Mouse (Mus musculus): Measurements from ENCODE around the gene Pomgnt2. TPM values are rescaled to one million over a fixed set of nuclear protein-coding genes. Genes with fewer than 3 reads are reported as not detected.

The Pomgnt2 gene
- total RNA-seq, 2 experiments from 2014 or later: 38.1 to 40.7 TPM

DNA sequence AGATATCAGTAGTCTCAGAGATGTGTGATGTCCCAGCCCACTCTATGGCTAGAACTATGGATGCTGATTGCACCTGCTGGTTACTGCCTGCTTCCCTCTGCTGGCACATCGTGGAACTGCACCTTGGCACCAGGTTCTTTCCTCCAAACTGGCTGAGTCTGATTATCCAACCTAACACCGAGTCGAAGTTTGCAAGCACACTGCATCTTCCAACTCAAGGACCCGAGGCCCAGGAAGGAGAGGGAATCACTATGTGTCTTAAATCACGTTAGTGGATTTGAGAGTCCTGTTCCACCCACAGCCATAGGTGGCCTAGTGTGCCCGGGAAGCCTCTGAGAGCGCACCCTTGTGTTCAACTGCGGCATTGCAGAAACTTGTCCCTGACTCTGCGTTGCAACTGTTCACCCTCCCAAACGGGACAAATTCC is 17.3 kb upstream of the Pomgnt2 start:
- peak; percentile 72 to 90 for DNase-seq (ENCODE audit: extremely low spot score in 1 of 2, low spot score in 1 of 2)

- no peak for DNase-seq (ENCODE audit: extremely low spot score in 1 of 2, low spot score in 1 of 2)
Observed at GRCm38 (mm10) chr9:122013629-122014028, 16.7 kb upstream of the Pomgnt2 start.

DNA sequence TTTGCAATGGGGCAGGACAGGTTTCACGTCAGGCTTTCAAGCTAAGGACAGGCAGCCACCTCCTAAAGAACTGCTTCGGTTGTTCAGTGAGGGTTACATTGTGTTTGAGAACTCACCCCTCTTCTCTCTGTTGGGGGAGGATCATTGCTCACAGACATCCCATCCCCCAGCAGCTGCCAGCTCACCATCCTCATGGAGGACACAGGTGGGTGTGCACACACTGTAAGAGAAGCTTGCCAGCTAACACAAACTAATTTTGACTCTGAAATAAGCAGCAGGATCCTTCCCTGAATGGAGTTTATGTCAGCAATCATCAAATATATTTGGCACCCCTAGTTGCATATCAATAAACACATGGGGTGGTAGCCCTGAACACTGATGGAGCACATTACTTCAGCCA is 15.9 kb upstream of the Pomgnt2 start:
- no peak for DNase-seq (ENCODE audit: extremely low spot score in 1 of 2, low spot score in 1 of 2)

DNA sequence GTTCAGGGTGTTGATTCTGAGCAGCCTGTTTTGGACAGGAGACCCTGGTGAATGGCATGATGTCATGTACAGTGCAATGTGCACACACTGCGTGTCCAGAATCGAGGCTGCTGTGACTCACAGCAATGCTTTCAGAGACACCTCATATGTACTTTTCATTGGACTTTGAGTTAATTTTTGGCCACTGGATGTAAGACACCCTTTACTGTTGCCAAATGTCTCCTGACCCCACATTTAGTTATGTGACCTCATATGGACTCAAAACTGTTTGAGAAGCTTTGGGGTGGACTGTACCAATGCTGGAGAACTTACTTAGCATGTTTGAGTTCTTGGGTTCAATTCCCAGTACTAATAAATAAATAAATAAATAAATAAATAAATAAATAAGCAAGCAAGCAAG is 13.8 kb upstream of the Pomgnt2 start:
- no peak for DNase-seq (ENCODE audit: extremely low spot score in 1 of 2, low spot score in 1 of 2)

GRCm38 (mm10) chr9:122008876-122009275 is 12.0 kb upstream of the Pomgnt2 start:
- no peak for DNase-seq (ENCODE audit: extremely low spot score in 1 of 2, low spot score in 1 of 2)

DNA sequence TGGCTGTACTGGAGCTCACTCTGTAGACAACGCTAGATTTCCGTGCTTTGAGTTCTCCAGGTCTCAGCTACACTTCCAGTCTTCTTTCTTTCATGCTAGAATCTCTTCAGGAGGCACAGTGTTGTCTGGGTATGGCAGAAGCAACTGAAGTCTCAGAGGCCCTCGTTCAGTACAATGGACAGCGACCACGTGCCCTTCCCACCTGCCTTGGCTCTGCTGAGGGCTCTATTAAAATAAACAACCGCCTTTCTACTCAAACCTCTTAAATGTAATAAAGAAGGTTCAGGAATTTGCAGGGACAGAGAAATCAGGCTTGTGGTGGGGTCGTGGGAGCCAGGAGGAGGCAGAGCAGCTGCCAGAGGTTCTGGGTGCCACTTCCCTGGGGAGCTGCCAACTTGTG is 9.7 kb upstream of the Pomgnt2 start:
- peak in 1 of 2 experiments; percentile 42 for DNase-seq (ENCODE audit: extremely low spot score in 1 of 2, low spot score in 1 of 2)

DNA sequence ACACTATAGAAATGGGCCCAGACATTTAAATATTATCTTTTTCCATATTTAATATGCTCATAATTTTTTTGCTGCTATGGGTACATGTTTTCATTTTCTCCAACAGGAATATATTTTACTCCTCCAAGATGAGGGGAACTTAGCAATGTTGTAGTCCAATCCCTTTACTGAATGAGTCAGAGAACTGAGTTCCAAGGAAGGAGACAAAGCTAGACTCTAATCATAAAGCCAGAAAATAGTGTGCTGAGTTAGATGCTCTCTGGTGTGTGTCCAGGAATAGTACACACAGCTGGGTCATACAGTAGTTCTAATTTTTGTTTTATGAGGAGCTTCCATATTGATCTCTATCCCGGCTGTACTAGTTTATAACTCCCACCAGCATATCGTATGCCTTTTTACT is 9.3 kb upstream of the Pomgnt2 start:
- no peak for DNase-seq (ENCODE audit: extremely low spot score in 1 of 2, low spot score in 1 of 2)

DNA sequence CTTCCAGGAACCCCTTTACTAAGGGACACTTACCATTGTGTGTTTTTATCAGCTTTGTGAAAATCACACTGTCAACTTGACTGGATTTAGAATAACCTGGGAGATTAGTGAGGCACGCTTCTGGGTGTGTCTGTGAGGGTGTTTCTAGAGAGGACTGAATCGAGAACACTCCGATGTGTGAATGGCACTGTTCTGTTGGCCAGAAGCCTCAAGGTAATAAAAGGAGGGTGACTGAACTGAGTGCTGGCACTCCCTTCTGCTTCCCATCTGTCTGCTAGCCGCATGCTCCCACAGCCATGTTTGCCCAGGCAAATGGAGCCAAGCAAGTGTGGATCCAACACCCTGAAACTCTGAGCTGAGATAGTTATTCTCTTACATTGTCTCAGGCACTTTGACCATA is 1.1 kb upstream of the Pomgnt2 start:
- no peak for DNase-seq (ENCODE audit: extremely low spot score in 1 of 2, low spot score in 1 of 2)

DNA sequence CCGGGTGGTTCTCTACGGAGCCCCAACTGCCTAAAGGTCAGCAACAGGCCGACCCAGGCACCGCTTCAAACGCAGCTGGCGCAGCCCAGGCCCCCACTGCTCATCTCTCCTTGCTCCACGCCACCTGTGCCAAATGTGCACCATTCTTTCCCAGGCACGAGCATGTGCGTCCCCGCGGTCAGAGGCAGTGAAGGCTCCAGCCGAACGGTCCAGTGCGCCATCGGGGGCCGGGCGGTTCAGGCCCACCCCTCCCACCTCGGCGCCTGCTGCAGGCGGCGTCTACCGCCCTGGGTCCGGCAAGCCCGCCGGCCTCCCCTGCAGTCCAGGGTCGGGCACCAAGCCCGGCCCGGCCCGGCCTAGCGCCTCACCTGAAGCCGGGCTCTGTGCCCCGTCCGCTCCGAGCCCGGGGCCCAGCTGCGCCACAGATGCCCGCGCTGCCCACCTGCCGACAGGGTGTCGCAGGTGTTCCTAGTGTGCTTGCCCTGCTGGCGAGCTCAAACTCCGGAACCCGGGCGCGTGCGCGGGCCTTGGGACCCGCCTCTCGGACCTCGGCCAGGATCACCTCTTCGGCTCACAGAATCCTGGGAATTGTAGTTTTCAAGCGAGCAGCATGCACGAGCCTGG is 1.3 kb downstream of the Pomgnt2 start:
- DNase-seq (ENCODE audit: extremely low spot score in 1 of 2, low spot score in 1 of 2): peak; percentile 78 to 85

DNA sequence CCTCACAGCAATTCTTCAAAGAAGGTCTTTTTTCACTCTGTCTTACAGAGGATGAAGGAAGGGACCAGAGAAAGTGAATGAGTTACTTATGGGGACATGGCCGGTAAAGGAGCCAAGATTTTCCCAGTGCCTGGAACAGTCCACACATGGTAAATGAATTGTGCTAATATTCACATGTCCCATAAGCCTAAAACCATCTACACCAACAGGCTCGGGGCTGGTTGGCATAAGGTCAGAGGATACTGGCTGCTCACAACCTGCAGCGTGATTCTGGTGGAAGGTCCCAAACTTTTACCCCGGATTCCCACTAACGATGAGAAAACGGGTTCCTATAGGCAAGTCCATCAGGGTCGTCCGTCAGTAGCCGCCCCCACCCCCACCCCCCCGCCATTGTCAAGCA is 1.8 kb downstream of the Pomgnt2 start:
- no peak for DNase-seq (ENCODE audit: extremely low spot score in 1 of 2, low spot score in 1 of 2)

DNA sequence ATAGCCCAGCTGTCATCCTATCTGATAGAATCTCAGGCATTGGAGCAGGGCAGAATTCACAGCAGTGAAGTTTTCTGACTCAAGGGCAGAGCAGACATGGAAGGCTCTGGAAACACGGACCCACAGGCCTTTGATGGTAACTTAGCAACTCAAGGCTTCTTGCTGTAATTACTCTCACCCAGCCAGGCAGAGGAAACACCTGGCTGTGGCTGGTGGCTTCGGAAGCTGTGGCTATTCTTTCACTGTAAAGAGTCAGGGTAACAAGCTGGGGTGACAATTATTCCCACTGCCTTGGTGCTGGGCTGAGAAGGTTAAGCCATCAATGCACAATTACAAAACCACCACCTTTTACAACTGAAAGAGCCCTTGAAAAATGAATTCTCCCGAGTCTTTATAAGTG is 3.9 kb downstream of the Pomgnt2 start:
- no peak for DNase-seq (ENCODE audit: extremely low spot score in 1 of 2, low spot score in 1 of 2)

- no peak for DNase-seq (ENCODE audit: extremely low spot score in 1 of 2, low spot score in 1 of 2)
Observed at GRCm38 (mm10) chr9:121991041-121991440, 5.9 kb downstream of the Pomgnt2 start.

DNA sequence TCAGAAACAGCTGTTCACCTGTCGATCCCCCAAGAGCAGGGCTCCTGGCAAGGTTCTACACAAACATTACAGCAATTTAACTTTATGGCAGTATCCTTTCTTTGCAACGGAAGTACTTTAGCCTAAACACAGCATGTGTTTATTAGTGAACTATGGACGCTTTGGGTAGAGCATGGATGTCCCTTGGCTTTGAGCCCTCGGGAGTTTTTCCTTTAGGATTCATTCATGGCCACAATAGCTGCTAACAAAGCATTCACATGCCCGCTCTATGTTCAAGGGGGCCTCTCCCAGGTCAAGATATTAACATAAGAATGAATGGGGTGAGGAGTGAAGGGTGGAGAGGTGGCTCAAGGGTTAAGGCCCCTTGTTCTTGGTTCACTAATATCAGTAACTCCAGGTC is 7.4 kb downstream of the Pomgnt2 start:
- no peak for DNase-seq (ENCODE audit: extremely low spot score in 1 of 2, low spot score in 1 of 2)

DNA sequence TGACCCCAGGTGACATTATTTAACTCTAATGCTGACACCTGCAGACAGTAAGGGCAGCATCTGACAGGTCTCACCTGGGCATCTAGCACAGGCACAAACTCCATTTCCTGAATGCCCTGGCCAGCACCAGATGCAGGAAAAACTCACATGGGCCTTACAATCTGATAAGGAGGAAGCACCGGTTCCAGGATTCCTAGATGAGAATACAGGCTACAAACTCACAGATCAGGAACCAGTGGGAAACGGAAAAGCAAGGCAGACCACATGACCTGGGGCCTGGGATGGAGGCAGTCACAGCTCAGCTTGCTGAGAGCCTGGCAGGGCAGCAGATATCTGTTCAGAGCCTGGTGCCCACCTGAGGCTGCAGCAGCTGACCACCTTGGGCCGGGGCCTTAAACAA is 8.0 kb downstream of the Pomgnt2 start:
- DNase-seq (ENCODE audit: extremely low spot score in 1 of 2, low spot score in 1 of 2): no peak

DNA sequence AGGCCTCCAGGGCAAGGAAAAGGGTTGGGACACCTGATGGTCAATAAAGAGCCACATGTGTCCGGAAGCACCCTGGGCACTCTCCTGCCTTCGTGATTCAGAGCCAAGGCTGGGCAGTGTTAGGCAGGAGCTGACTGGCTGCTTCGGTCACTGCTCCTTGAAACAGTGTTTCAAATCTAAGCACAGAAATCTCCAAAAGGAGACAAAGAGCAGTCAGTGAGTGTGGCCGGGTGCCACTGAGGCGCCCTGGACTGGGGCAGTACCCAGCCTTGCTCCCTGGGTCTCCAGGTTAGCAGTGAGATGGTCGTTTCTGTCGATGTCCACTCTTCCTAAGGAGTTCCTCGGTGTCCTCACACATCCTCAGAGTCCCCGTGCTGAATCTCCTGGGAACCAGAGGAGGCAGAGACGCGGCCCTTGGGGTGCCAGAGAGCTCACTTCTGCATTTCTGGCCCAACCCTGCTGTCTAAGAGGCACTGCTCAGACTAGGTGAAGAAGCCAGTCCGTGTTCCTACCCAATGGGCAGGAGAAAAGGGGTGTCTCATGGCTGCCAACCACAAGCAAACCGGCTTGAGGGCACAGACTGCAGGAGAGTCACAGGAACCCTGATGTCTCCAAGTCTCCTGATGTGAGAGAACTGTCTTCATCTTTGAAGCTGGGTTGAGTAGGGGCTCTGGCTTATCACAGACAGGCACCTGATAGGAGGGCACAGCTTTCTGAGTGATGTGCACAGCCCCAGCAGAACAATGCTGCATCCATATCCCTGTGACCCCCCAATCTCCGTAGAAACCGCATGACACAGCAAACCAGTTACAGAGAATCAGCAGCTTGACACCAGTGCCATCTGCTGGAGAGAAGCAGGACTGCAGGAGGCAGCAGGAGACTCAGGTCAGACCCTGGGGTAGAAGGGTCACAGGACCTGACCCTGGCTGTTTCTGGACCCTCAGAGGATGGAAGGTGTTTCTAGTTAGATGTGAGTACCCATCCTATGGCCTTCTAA is 12.1 kb downstream of the Pomgnt2 start:
- peak; percentile 70 to 89 for DNase-seq (ENCODE audit: extremely low spot score in 1 of 2, low spot score in 1 of 2)

DNA sequence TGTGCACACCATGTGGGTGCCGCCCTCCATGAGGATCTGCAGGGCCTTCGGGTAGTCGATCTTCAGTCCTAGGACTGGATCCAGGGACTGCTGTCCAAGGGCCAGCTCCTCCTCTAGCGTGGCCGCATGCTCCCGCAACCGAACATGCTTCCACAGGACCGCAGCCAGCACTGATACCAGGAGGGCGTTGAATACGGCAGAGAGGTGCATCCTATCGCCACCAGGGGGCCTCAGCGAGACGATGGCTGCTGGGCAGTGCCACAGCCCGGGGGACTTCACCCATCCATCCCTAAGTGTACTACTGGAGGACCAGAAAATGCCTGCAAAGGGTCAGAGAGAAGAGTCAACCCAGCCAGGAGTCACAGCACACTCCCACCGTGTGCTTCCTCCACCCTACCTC is 13.4 kb downstream of the Pomgnt2 start:
- DNase-seq (ENCODE audit: extremely low spot score in 1 of 2, low spot score in 1 of 2): peak; percentile 72 to 92

DNA sequence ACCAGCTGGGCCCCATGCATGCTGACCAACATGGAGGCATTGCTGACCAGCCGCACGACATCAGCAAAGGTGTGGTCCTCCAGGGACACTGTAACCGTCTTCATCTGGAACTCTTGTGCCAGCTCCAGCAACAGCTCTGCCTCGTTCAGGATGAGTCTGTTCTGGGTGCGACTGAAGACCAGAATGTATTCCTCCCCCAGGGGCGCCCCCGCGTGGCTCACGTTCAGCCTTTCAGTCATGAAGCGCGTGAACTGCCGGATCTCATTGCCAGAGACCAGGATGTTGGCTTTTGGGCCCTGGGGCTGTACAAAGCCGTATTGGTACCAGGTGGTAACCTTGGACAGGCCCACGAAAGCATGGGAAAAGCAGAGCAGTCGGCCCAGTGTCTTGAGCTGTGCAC is 14.2 kb downstream of the Pomgnt2 start:
- no peak for DNase-seq (ENCODE audit: extremely low spot score in 1 of 2, low spot score in 1 of 2)

DNA sequence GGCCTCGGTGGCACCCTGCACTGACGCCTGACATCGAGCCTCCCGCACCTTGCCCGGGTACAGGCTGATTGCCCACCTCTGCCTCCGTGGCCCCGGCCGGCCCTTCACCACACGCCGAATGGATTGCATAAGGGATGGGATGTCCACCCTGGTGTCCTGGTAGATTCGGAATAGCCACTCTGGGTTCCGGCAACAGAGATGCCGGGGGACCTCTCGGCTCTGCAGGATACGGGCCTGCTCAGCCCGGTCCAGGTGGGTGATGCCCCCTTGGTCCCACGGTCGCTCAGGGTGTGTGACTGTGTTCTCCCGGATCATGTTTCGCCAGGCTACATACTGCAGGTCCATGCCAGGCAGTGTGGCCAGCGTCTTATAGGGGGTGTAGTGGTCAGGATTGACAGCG is 14.7 kb downstream of the Pomgnt2 start:
- no peak for DNase-seq (ENCODE audit: extremely low spot score in 1 of 2, low spot score in 1 of 2)

DNA sequence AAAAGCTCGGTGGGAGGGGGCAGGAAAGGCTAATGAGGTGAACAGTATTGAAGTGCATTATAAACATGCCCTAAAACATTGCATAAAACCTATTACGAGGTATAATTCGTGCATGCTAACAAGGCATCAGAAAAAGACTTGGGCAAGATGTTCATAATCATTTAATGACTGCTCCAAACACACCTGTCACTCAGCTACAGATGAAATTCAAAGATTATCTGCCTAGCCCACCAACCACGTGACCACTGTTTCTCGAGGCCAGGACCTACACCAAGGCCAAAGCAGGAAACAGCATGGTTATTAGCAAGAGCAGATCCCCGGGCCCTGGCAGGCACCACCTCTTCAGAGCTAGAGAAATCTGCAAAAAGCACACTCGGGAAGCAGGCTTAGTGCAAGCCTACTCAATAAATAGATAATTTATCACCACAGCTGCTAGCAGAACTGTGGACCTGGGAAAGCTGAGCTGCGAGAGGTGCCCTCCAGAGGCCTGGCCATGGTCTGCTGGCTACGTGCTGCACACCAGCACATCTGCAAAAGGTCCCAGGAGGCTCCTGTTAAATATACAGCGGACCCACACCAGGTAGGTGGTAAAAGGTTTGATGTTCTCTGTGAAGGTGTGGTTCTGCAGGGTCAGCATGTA is 15.3 kb downstream of the Pomgnt2 start:
- DNase-seq (ENCODE audit: extremely low spot score in 1 of 2, low spot score in 1 of 2): no peak

DNA sequence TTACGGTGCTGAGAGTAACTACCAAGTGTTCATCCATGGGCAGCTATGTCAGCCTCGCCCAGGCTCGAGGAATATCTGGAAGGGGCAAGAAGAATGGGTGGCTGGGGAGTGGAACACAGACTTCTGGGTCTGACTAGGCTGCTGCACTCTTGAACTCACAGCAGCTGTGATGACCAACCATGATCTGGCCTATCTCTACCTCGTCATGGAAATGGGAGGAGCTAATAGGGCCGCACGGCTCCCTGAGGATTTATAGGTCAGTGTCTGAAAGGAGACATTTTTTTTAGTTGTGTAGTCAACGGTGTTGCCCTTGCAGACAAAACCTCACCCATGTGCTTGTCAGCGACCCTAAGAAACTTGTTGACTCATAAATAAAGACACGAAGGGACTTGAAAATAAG is 15.9 kb downstream of the Pomgnt2 start:
- DNase-seq (ENCODE audit: extremely low spot score in 1 of 2, low spot score in 1 of 2): no peak

DNA sequence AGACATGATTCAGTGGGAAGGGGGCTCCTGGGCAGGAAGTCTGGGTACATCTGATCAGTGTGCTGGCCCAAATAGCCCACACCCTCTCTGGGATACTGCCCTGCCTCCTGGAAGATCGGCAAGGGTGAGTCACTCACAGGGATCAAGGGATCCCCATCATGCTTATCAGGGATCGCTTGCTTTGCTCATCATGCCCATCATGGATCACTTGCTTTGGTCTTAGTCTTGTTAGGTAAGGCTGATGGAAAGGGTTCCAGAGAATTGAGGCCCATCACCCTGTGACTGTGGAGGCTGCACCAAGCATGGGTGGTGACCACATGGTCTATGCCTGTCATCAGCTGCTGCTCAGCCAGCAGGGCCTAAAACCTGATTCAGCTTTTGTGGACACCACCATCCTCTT is 21.6 kb downstream of the Pomgnt2 start:
- DNase-seq (ENCODE audit: extremely low spot score in 1 of 2, low spot score in 1 of 2): no peak
